Mouse (Mus musculus): ENCODE data around the gene Crybb2.
A peak's percentile ranks its signal among the peaks of the same experiment; 100 is the strongest.

DNA sequence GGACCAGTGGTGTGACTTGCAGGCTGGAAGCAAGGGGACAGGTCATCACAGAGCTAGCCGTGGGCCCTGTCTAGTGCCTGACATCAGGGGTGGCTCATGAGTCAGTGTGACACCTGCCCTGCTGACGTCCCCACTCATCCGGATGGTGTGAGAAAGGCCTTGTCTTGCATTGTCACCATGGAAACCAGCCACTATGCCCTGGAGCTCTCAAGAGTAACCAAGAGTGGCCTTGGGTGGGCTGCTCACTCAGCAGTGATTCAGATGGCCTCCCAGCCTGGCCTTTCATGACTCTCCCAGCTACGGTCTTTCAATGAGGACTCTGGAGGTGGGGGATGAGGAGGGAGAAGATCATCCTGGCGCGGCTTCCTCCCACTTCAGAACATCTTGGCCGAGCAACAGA is 32.5 kb upstream of the Crybb2 start:
- TF ChIP-seq POLR2A (IDR thresholded peaks at IDR 0.05; ENCODE audit: insufficient read length, low read depth) (no peak), MYOG (IDR thresholded peaks at IDR 0.05; ENCODE audit: control insufficient read depth in 1 of 3, insufficient read depth in 1 of 3, insufficient read length in 2 of 3, low read depth in 2 of 3) (no peak), SRF (IDR thresholded peaks at IDR 0.05; ENCODE audit: control insufficient read depth, insufficient read length, low read depth) (no peak), MAX (IDR thresholded peaks at IDR 0.05; ENCODE audit: low read depth) (no peak), E2F4 (IDR thresholded peaks at IDR 0.05; ENCODE audit: insufficient read depth) (no peak), MYOD1 (IDR thresholded peaks at IDR 0.05; ENCODE audit: control insufficient read depth in 1 of 3, insufficient read length in 2 of 3, low read depth in 2 of 3) (peak in 1 of 3 experiments; percentile 12), TCF12 (IDR thresholded peaks at IDR 0.05; ENCODE audit: insufficient read depth, poor library complexity, severe bottlenecking) (no peak)

Data from myocyte (in vitro differentiated cells).